Mouse (Mus musculus) skeletal muscle tissue, adult 2 months (tissue): ENCODE measurements at regions not wholly inside any gene's neighbourhood (a gene's known extent, or its start where the extent isn't known, plus 50 kb on each side); places are given as distances from the start of the nearest gene placed in this dataset.
"Not testable (repeated sequence)": the region's sequence is repeated elsewhere in the genome, so short reads cannot be mapped to it uniquely, and the experiment has no call there.

ENCODE experiments used
- DNase-seq: peaks from one replicate; pipeline ENCODE4 v3.0.0-alpha.2; 2012; ENCODE audit warnings: low read depth, low spot score

DNA sequence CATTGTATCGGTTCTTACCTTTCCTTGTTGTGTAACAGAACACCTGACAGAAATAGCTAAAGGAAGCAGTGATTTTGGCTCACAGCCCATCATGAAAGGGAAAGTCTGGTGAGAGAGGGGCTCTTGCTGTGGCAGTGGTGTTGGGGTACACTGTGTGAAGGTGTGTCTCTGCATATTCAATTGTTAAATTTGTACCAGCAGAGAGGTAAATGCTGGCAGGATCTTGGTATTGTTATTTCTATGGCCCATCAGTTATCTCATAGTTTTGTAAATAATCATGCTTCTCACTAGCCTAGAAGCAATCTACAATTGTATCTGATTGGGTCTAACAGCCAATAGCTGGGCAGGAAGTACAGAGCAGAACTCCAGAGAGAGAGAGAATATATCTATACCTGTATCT, 95.7 kb downstream of the Mfap3l start:
- DNase-seq, result no peak

DNA sequence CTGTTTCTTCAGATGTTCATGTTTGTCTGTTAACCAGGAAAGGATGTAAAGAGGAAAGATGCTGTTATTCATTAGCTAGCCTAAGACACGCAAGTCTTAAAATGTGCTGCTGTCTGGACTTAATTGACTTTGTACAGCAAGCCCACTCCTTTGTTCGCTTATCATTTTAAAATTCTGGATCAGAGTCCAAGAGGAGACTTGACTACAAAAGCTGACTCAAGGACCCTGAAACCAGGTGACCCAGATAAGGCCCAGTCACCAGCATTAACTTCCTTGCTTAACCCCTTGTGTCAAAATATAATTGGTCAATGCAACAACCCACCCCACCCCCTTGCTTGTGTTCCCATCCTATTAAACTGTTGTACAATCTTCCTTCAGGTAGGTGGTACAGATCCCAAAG, 99.9 kb downstream of the Mfap3l start:
- DNase-seq, result no peak

DNA sequence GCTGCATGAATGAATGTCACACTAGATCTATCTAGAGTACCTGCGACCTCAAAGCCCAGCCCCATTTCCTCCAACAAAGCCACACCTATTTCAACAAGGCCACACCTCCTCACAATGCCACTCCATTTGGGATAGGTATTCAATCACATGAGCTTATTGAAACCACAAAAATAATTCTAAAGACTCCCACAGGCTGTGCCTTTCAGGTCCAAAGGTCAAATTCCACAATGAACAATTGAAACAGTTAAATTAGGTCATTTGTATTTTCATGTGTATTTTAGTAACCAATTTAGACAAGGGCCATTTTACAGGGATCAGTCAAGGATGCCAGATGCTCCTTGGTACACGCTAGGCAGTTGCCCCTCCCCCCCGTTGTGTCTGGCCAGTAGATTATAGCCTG, 103.3 kb downstream of the Mfap3l start:
- no peak for DNase-seq

DNA sequence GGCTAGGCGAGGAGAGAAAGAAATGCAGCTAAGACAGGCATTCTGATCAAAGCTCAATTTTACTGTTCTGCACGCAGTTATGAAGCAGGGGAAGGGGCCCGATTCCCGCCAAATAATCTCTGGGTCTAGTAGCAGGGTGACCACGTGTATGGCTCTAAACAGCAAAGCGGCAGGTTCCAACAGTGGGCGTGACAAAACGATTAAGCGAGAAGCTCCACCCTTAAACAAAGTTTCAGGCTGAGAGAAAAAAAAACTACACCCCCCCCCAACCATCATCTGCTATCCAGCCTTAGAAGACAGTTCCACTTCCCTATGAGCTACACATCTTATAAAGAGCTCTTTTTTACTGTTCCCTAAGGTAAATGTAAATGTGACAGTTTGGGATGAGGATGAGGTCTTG, 103.8 kb downstream of the Mfap3l start:
- DNase-seq, result no peak

DNA sequence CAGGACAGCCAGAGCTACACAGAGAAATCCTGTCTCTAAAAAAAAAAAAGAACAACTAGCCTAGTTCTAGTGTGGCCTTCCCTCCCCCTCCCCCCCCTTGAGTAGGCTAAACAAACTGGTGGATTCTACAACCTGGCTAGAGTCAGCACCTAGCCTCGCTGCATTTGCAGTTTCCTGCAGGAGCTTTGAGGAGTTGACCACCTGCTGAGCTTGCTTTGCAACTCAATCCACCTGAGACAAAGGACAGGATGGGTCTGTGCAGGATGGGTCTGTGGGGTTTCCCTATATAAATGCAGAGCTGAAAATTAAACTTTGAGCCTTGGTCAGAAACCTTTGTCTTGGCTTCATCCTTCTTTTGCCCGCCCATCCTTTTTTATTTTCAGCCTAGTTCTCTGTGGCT, 104.3 kb downstream of the Mfap3l start:
- DNase-seq, result no peak

DNA sequence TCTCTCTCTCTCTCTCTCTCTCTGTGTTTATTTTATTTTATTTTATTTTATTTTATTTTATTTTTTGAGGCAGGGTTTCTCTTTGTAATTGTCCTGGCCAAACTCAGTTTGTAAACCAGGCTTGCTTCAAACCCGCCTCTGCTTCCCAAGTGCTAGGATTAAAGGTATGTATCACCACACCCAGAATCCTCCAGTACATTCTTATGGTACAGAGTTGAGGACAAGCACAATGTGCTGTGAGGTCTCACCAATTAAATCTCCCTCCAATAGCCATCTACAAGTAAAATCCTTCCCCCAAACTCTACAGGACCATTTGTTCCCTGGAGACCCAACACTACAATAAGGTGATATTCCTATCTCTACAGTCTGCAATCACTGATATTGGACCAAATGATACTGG, 105.0 kb downstream of the Mfap3l start:
- DNase-seq, result no peak

DNA sequence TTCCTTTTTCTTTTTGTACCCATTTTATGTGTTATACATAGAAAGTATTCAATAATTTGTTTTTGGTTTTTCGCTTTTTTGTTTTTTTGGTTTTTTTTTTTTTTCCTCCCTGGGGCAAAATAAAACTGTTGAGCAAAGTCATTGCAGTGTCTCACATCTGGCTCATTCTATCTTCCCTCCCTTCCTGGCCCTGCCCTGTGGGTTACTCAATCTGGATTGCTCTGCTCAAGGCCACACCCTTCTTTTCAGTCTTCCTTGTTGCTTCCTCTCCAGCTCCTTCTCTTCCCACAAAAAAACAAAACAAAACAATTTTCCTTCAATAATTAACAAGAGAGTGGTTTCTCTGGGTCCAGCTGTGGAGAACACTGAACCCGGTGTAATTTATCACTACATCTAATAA, 113.2 kb downstream of the Mfap3l start:
- DNase-seq, result peak; percentile 58

DNA sequence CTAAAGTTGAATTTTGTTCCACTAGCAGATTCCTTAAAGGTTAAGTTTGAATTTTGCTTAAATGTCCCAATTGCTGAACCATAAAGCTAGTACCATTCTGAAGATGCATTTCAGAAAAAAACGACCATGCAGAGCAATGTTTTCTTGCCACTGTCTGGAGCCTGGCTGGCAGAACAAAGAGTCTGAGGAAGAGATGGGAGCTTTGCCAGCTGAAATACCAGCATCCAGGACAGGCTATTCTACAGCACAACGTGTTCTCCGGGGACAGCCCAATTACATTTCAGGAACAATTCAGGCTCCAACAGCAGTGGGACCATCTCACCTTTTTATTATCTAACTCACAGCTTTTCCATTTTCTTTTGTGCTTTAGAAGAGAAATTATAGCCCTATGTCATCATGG, 113.9 kb downstream of the Mfap3l start:
- DNase-seq, result no peak

DNA sequence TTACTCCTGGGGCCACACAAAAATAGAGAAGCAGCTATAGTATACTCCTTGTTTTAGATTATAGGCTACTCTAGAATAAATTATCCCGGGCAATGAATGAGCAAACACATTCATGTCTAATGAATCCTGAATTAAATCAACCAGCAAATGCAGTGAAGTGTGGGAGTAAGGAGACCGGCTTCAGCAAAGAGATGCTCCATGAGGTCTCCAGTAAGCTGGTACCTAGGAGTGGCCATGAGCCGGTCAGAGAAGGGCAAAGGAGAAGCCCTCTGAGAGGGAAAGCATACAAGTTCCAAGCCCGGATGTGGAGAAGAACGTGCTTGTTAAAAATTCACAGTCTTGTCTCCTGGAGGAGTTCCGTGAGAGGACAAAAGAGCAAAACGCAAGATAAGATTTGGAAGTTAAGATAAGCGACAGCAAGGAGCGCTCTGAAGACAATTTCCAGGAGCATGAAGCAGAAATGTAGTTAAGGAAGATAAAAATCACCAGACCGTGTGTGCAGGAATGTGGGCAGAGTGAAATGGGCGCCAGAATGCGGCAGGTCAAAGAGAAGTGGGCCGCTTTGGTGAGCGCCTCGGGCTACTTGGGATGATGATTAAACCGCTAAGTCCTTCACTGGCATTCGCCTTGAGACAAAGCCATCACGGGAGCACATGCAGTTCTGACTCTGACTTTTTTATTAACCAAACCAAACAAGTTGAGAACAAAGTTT, 123.2 kb downstream of the Mfap3l start:
- DNase-seq, result no peak

DNA sequence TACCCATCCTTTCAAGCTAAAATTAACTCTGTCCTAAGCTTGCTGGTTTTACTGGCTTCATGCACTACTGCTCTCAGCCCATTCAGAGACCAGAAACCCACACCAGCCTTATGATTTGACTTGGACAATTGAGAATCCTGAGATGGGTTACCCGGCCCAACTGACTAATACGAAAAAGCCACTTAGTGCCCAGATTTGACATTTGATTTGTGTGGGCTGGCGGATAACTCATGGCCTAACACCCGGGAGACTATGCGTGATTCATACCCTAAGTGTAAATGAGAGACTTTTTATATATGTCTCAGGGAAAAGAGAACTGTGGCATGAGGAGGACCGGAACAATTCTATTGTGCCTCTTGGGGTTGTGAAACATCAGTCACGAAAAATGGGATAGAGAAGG, 126.3 kb upstream of the Hpf1 start:
- no peak for DNase-seq

DNA sequence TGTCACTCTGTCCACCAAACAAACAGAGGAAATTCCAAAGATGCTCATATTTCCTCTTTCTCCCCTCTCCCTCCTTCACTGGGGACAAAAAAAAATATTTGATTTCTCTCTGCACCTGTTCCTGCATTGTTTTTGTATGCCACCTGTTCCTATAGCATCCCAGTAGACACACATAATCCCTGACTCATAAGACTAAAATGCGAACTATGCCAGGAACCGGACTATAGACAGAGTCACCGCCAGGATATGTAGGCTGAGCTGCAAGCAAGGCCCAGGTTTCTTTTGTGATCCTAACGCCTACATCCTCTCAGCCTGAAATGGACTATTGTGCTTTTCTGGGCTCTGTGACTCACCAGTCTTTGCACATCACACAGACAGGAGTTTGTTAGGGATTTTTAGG, 116.9 kb upstream of the Hpf1 start:
- no peak for DNase-seq

DNA sequence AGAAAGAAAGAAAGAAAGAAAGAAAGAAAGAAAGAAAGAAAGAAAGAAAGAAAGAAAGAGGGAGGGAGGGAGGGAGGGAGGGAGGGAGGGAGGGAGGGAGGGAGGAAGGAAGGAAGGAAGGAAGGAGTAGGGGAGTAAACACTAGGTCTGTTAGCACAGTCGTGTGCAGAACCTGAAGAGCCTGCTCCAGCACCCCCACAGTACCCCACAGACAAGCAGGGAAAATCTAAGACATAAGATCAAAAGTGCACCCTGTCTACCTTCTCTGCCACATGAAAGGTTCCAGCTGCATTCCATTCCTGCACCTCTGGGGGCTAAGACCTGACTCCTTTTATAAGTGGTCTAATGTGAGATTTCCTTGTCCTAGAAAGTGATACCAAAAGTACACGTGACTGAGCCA, 114.0 kb upstream of the Hpf1 start:
- not testable (repeated sequence) for DNase-seq

DNA sequence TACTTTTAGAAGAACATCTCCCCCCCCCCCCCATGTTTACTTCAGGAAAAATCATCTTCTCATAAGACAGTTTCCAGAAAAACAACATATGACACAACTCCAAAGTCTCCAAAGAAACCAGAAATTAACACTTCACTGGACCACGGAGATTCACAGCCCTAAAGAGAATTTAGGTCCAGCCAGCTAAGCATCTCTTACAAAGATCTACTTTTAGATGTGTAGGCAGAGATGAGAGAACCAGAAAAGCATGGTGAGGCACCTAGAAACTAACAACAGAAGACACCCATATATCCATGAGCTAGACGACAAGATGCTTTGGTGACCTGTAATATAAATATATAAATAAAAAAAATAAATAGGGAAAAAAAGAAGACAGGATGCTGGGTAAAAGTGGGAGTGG, 105.2 kb upstream of the Hpf1 start:
- no peak for DNase-seq

DNA sequence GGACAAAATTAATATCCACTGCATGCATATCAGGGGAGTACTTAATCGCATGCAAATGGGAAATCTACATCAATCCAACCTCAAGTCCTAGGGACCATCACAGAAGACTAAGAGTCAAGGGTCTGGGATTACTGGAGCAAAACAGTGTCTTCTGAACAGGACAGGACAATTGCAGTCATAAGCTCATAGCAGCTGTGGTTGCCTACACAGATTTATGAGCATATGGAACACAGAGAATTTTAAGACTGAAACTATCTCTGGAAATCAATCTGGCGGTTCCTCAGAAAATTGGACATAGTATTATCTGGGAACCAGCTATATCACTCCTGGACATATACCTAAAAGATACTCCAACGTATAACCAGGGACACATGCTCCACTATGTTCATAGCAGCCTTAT, 99.8 kb upstream of the Hpf1 start:
- no peak for DNase-seq

DNA sequence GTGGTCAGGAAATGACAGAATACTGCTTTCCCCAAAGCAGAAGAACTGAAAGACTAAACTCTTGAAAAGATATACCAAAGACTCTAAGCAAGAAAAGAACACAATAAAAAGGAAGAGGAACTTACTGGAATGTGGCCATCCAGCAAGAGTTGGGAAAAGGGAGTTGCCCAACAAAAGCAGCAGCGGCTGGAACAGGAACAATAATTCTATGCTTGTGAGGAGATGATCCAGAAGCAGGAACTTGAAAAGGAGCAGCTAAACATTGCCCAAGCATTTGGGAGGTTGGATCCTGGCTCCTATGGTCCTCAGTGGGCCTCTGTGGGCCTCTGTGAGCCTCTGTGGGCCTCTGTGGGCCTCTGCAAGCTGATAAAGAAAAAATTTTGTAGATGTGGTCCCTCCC, 97.7 kb upstream of the Hpf1 start:
- no peak for DNase-seq

DNA sequence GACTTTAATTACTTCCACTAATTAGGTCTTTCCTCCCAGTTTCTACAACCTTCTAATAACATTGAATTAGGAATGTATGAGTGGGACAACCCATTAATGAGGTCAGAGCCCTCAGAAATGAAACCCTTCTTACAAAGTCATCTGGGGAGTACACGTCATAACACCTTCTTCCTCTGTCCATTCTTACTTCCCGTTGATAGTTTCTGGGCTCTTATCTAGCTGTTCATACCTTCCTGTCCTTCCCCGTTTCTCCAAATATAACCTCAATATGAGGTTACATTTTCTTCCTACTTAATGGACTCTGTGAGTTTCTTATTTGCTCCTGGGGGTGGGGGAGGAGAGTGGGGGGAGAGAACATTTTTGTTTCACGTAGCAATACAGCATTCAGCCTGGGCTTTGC, 85.4 kb upstream of the Hpf1 start:
- DNase-seq, result no peak

DNA sequence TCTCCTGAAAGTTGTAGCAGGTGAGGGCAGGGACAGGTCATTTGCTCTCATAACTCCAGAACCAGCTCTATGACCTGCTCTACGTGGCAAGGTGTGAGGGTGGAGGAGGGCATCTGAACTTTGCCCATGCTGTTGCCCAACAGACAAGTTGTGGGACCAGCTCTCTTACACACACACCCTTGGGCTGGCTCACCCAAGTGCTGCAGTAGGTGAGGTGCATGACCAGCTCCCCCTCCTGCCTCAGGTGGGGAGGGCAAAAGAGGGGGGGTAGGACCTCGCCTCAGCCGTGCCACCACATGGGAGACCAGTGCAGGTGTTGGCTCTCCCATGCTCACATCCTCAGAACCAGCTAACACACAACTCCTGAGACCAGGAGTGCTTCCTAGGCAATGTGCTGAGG, 83.4 kb upstream of the Hpf1 start:
- no peak for DNase-seq

DNA sequence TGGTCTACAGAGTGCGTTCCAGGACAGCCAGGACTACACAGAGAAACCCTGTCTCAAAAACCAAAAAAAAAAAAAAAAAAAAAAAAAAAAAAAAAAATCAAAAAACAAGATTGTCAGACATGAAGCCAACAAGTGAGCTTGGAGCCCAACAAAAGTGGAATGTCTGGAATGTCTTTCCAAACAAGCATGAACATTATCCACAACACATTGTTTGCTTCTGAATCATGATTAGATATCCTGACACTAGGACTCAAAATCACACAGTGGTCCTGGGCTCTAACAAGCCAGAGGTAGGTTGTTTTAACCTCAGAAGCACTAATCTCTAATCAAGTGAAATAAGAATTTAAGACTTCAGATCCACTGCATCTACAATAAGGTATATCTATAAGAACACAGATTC, 80.4 kb upstream of the Hpf1 start:
- DNase-seq, result no peak

DNA sequence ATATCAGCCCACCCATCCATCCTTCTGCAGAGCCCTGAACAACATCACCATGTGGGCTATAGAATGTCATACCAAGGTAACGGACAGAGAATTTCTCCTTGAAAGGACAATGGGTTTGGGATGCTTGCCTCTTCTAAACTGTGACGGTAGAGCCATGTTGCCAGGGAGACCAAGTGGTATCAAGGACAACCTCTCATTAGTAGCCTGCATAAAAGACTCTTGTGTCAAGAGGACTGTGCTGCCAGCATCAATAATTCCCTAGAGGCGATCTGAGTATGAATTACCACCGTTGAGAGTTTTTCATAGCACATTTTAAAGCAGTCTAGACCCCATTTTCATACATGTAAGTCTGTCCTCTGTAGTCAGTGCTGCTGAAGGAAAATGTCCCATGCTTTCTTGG, 79.3 kb upstream of the Hpf1 start:
- no peak for DNase-seq

DNA sequence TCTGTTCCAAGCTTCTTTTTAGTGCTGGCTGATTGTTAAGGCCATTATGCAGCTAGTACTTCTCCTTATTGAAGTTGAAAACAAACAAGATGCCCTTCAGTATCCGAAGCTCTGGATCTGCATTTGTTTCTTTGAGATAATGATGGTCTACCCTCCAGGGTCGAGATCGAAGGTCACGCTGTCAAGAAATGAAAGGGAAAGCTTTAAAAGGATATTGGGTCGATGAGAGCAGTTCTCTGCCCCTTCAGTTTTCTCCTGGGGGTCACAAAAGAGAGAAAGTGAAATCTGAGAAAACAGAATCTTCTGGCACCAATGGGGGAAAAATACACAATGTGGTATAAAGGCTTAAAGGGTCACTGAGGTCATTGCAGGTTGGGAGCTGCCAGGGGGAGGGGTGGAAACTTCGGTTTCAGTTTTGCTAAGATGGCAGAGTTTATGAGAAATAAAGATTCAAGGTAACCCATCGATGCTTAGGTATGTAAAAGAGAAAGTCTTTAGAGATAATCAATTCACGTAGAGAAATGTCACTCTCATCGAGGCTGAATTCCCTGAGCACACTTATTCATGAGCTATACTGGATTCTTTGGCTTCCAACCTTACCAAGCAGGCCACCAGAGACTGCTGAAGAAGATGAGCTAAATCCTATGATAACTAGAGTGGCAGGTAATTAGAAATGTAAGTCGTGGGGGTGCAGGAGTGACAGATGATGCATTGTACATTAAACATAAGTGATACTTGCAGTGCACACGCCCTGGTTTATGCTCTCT, 64.4 kb upstream of the Hpf1 start:
- no peak for DNase-seq

DNA sequence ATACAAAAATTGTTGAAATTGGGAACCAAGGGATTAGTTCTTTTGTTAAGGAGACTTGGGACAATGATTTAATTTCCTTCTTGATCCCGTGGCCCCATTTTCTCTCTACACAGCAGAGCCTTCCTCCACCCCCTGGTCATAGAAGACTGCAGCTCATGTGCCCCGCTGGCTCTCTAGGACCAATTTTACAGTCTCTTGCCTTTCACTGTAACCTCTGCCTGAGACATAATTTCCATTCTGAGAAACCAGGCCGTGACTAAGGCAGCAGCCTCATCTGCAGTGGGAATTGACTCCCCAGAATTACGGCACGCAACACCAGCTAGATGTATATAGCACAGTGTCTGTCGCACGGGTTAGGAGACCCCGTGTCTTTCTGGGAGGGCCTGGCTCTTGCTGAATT, 63.0 kb upstream of the Hpf1 start:
- no peak for DNase-seq

DNA sequence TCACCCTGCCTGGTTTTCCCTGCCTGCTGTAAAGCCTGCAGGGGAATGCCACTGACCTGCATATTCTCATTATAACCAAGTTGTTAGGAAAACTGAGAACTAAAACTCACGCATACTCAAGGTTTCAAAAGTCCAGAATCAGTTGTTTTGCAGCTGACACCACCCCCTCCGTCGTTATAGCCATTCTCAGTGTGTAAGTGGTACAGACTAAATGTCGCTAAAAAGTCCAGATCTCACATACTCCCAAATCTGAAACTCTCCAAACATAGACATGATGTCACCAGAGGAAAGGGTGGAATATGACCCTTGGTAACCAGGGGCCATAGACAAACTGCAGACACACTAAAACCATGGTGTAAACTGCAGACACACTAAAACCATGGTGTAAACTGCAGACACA, 61.1 kb upstream of the Hpf1 start:
- no peak for DNase-seq

DNA sequence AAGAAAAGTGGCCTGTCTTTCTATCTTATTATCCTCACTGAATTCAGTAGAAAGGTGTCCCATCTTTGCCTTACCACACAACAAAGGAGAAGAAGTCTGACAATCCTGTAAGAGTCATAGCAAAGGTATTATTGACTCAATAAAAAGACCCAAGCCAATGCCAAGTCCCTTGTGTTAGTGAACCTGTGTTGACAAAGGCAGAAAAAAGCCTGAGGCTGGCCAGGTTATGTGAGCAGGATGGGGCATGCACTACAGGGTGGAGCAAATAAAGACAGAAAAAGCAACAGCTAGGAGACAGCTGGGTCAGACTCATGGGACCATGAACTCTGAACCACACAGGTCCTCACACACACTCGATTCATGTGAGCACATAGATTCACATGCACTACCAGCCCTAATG, 59.7 kb upstream of the Hpf1 start:
- no peak for DNase-seq

DNA sequence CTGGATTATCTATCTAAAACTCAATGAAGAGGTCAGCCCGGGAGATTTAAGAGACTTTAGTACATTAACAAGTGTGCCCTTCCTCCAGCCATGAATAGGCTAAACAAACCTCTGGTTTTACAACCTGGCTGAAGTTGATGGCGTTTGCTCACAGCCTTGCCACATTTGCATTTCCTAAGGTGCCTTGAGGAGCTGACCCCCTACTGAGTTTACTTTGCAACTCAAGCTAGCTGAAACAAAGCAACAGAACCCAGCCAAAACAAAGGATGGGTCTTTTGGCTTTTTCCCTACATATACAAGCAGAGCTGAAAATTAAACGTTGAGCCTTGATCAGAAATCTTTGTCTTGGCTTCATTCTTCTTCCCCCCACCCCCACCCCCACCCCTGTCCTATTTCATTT, 51.7 kb upstream of the Hpf1 start:
- no peak for DNase-seq
